Mouse (Mus musculus) macrophage (primary cell): Measurements from ENCODE around the gene Senp8. TPM values are rescaled to one million over a fixed set of nuclear protein-coding genes. Genes with fewer than 3 reads are reported as not detected.

Experiments
- H3K27ac ChIP-seq: fragments of 350-480 bp; formaldehyde crosslinking; 2 replicates; pipeline ENCODE4 v1.9.0; 2021
- H3K36me3 ChIP-seq: fragments of 350-480 bp; formaldehyde crosslinking; 2 replicates; pipeline ENCODE4 v1.9.0; 2021; ENCODE audit errors: inconsistent target
- H3K4me3 ChIP-seq: fragments of 350-480 bp; formaldehyde crosslinking; 2 replicates; pipeline ENCODE4 v1.9.0; 2021; ENCODE audit errors: inconsistent target
- H3K79me2 ChIP-seq: fragments of 350-480 bp; formaldehyde crosslinking; 2 replicates; pipeline ENCODE4 v1.9.0; 2021; ENCODE audit errors: inconsistent target
- WGBS: methylation state at CpG from one replicate; pipeline ENCODE4 v1.1.7; 2026; ENCODE audit warnings: inconsistent platforms; ENCODE audit not compliant: missing documents; 5-methylcytosine and 5-hydroxymethylcytosine counted together
- polyA plus RNA-seq: library from polyadenylated mRNA; stranded (reverse); fragments of 250-400 nt; gene quantifications from 3 replicates; pipeline ENCODE4 v1.2.4, GENCODE M21; 2018; ENCODE audit warnings: inconsistent platforms

Gene Senp8
- polyA plus RNA-seq, 1 experiment from 2014 or later = 9.7 TPM

DNA sequence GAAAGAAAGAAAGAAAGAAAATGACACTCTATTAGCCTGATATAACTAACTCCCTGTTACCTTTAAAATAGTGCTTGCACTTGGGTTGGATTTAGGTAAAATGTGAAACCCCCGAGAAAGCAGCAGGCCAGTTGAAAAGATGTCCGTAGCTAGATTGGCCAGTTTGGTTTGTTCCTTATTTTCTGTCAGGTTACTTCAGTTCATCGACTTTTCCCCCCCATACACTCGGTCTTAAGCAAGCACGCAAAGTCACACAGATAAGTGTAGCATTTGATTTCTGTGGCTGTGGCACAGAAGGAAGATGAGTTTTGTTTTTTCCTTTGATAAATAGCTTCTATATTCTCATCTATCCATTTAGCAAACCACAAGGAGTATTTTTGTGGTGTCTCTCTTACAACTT, 19.4 kb downstream of the Senp8 start:
- Histone ChIP-seq H3K27ac (no peak overlapping the region), H3K36me3 (no peaks in the 10 kb centered on the region), H3K79me2 (no peaks in the 10 kb centered on the region), H3K4me3 (no peak overlapping the region)
- WGBS = 79% methylated on average over 5 of the region's 5 CpGs

DNA sequence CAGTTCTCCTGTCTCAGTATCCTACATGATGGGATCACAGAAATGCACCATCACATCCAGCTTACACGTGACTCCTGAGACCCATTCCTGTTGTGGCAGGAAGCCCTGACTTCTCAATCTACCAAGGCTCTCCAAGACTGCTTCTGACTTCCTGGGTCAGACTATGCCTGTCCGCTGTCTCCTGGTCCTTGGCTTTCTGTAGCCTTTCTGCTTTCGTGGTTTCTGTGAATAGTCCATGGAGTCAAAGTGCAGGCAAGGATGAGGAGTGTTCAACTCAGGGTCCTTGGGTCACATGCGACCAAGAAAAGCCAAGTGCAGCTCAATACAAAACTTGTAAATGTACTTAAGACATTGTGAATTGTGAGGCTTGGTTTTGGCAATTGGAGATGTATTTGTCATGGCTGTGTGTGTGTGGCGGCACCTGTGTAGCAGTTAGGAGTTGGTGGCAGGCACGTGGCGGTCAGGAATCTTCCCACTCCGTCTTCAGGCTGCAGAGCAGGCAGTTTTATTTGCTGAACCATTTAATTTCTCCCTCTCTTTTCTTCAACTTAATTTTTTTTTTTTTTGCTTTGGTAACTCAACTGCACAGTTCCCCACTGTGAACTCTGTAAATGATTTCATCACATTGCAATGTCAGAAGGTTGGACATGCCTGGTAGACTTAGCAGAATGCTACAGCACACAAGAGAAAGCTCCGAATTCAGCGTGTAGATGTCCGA, 22.8 kb downstream of the Senp8 start:
- H3K36me3 ChIP-seq = no peaks in the 10 kb centered on the region
- 91% methylated on average over 10 of the region's 11 CpGs for whole genome bisulfite sequencing
- no peak overlapping the region for H3K4me3 ChIP-seq
- no peaks in the 10 kb centered on the region for H3K79me2 ChIP-seq
- H3K27ac ChIP-seq = no peak overlapping the region

DNA sequence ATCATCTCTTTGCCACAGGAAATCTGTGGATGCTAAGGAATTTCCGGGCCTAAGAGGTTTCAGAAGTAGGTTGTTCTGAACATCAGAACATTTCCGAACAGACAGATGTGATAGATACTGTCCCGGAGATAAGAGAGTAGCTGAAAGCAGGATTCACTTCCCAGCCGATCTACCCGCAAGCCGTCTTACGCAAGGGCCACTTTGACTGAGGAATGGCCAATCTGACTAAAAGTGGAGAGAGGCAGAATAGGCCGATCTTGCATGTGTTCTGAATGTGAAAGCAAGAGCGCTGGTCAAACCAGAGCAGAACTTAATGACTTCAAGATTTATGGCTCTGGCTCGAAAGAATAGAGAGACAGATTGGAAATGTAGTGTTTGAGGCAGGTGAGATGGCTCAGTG, 25.0 kb downstream of the Senp8 start:
- Histone ChIP-seq H3K27ac (no peak overlapping the region), H3K4me3 (no peak overlapping the region), H3K36me3 (no peaks in the 10 kb centered on the region), H3K79me2 (no peaks in the 10 kb centered on the region)
- 69% methylated on average over 10 of the region's 10 CpGs for WGBS

DNA sequence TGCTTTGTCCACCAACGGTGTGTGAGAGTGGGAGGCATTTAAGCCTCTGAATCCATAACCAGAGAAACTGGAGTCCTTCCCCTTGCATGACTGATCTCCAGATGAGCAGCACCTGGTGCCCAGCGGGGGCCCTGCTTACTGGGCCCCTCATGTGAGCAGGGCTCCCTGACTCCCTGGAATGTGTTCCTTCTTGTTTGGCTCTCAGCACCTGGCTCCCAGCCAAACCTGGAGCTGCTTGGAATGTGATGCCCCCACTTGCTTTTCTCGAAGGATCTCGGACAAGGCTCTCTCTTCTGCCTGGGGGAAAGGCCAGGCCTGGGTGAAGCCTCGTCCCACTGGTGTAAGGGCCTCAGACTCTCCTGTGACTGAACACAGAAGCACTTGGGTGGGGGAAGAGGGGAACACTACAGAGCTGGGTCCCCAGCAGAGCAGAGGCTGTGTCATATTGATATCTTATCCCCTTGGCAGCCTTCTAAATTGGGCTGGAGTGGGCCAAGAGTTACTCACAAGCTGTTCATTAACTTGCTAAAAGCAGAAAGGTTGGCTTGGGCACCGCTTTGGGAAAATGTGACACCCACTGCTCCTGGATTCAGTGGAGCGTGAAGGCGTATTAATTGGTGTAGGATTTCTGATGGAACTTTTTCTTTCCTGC, 26.6 kb downstream of the Senp8 start:
- WGBS = 88% methylated on average over 8 of the region's 8 CpGs
- no peaks in the 10 kb centered on the region for H3K36me3 ChIP-seq
- no peak overlapping the region for H3K4me3 ChIP-seq
- H3K79me2 ChIP-seq = no peaks in the 10 kb centered on the region
- H3K27ac ChIP-seq = no peak overlapping the region

DNA sequence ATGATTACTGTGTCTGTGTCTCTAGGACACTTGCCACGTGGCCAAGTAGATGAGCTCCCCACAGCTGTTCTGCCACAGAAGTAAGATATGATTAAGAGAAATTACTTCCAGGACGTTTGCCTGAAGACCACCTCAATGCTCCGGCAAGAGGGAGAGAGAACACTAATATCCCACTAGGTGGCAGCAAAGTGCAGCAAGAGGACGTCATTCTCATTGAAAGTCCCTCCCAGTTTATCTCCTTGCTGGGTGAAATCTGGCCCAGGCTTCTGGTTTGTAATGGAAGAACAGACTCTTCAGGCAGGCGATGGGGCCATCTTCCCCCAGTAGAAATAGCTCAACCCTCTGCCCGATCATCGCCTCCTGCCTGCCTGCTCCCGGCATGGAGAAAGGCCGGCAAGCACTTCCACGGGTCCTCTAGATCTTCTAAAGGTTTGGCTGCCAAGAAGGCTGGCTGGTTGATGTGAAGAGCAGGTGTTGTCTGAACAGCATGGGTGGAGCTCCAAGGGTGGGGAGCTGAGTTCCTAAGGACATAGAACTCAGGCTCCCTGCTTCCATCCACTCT, 27.3 kb downstream of the Senp8 start:
- whole genome bisulfite sequencing = 28% methylated on average over 10 of the region's 10 CpGs
- H3K36me3 ChIP-seq = no peaks in the 10 kb centered on the region
- H3K4me3 ChIP-seq = no peak overlapping the region
- no peaks in the 10 kb centered on the region for H3K79me2 ChIP-seq
- no peak overlapping the region for H3K27ac ChIP-seq

DNA sequence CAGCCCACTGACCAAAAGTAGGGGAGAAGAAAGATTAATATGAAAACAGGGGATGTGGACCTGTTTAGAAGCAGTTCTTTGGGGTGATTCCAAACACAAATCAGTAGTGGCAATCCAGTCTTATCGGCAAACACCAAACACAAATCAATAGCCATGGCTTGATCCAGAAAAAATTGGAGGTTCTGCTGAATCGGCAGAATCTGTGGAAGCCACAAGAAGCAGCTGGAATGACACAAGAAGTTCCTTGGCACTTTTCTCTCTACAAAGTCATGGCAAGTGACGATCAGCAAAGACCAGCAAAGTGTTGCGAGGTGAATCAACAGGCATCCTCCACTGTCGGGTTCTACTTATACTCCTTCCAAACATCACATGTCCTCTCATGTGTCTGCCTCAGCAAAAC, 29.4 kb downstream of the Senp8 start:
- H3K79me2 ChIP-seq = no peaks in the 10 kb centered on the region
- H3K27ac ChIP-seq = no peak overlapping the region
- H3K36me3 ChIP-seq = no peaks in the 10 kb centered on the region
- 91% methylated on average over 5 of the region's 5 CpGs for WGBS
- H3K4me3 ChIP-seq = no peak overlapping the region

DNA sequence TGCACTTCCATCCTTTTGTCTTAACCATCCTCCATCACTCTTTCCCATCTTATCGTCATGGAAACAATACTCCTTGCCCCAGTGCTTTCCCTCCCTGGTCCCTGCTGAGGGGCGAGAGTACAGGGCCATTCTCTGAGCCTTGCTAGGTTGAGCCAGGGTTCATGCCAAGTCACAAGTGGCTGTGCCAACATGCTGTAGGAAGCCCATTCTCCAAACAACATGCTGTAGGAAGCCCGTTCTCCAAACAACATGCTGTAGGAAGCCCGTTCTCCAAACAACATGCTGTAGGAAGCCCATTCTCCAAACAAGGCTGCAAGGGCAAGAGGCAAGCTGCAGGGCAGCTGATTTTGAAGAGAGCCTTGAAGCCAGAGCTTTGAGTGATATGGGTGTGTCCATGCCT, 32.3 kb downstream of the Senp8 start:
- no peak overlapping the region for H3K4me3 ChIP-seq
- 96% methylated on average over 4 of the region's 4 CpGs for WGBS
- H3K36me3 ChIP-seq = no peaks in the 10 kb centered on the region
- no peaks in the 10 kb centered on the region for H3K79me2 ChIP-seq
- H3K27ac ChIP-seq = no peak overlapping the region

DNA sequence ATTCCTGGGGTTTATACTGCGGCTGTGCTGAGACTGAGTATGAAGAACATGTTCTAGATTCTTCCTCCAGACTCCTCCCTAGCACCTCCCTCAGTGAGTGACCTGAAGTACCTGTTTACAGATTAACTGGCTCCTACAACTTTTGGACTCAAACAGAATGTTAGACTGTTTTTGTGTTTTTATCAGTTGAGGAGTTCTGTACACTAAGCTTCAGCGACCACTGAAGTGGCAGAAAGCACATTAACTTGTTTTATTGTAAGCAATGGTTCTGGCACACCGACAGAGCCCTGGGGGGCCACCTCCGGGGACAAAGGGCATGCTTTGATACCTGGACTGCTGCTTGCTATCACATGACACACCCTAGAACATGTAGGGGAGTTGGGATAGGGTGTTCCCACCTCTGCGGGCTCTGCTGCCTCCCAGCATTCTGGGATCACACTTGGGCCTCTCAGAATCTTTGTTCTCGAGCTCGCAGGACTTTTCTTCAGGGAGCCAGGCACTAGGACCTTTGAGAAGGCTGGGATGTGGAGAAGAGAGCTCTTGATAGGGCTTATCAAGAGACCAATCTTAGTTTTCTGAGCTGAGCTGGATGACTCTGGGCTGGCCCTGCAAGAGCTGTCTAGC, 34.1 kb downstream of the Senp8 start:
- Histone ChIP-seq H3K79me2 (no peaks in the 10 kb centered on the region), H3K36me3 (no peaks in the 10 kb centered on the region), H3K4me3 (no peak overlapping the region), H3K27ac (no peak overlapping the region)
- WGBS = 84% methylated on average over 7 of the region's 7 CpGs

DNA sequence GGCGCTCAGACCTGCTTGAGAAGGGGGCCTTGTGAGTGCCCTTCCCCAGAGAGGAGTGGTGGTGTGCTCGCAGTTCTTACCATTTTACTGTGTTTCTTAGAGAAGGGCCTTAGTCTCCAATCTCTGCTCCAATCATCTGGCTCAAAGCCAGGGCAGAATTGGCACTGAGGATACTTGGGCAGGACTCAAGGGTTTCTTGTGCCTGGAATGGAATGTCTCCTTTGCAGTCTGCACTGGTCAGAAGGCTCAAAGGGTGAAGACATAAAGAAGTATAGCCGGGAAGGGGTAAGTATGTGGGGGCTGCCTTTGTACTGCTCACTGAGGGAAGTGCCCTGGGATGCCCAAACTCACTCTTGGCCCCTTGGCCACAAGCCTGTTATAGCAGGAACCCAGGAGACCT, 41.3 kb downstream of the Senp8 start:
- Histone ChIP-seq H3K27ac (no peak overlapping the region), H3K4me3 (no peak overlapping the region), H3K36me3 (no peaks in the 10 kb centered on the region), H3K79me2 (no peaks in the 10 kb centered on the region)
- WGBS = 100% methylated on average over 3 of the region's 3 CpGs

DNA sequence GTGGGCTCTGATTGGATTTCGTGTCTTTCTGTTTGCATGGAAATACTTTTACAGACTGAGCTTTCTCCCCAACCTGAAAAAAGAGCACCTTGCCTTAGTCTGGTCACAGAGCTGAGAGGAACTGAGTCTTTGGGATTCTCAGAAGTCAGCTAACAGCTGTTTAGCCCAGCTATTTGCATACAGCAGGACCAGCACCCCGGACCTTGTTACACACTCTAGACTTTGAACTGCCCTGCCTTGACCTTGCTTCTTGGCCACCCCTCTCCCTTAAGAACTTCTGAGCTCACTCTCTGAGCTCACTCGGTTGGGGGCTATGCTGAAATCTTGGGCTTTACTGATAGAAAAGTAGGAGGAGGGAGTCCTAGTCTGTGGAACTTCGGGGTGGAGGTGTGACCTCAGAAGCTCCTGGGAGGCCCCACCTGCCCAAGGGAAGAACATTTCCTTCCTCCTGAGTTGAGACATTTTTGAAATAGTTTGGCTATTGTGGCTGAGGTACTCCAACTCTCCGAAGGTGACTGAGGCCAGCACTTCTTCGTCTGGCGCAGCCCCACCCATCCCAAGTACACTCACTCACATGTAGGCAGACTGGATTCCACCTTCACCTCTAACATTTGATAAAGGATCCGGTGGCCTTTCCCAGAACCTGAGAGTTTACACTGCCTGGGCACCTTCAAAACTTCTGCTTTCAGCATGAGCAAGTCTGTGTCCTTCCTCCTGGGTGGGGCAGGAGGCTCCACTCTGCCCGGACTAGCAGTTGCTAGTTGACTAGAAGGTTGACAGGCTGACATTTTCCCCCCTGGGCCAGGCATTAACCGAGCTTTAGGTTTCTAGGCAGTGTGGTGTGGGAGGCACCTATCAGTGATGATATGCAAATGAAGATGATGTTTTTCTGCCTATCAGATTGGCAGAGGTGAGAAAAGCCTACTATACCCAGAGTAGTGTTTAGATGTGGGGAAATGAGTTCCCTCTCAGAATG, 43.4 kb downstream of the Senp8 start:
- Histone ChIP-seq H3K4me3 (no peak overlapping the region), H3K79me2 (no peaks in the 10 kb centered on the region), H3K27ac (no peak overlapping the region), H3K36me3 (no peaks in the 10 kb centered on the region)
- WGBS = 60% methylated on average over 10 of the region's 10 CpGs

DNA sequence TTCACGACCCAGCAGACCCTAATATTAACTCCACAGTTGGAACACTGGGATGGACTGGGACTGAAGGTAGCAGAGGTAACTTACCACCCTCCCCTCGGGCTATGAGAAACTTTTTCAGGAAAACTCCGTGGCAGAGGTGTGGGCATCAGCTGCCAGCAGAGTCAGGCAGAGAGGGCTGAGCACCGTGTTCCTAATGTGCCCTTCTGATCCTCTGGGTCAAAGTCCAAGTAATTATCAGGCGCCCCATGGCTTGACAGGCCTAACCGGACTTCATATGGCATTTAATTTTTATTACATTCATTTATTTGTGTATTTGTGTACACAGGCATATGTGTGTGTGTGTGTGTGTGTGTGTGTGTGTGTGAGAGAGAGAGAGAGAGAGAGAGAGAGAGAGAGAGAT, 47.4 kb downstream of the Senp8 start:
- Histone ChIP-seq H3K79me2 (no peaks in the 10 kb centered on the region), H3K36me3 (no peaks in the 10 kb centered on the region), H3K4me3 (no peak overlapping the region), H3K27ac (no peak overlapping the region)
- 93% methylated on average over 6 of the region's 6 CpGs for WGBS

DNA sequence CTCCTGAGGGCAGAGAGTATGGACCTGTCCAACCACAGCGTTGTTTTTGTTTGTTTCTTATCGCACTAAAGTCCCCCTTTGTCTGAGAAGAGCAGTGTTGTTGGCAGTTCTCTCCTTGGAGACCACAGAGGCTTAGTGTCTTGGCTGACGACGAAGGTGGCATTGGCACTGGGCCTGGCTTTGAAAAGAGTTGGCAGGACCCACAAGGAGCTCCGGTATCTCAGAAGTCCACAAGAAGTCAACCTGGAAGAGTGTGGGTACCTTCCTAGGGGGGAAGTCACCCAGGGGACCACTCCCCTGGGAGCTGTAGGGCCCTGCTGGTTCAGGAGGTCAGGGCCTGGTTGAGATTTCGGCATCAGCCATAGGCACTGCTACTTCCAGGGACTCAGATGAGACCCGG, 49.4 kb downstream of the Senp8 start:
- Histone ChIP-seq H3K27ac (no peak overlapping the region), H3K4me3 (no peak overlapping the region), H3K79me2 (no peaks in the 10 kb centered on the region), H3K36me3 (no peaks in the 10 kb centered on the region)
- WGBS = 86% methylated on average over 7 of the region's 7 CpGs

DNA sequence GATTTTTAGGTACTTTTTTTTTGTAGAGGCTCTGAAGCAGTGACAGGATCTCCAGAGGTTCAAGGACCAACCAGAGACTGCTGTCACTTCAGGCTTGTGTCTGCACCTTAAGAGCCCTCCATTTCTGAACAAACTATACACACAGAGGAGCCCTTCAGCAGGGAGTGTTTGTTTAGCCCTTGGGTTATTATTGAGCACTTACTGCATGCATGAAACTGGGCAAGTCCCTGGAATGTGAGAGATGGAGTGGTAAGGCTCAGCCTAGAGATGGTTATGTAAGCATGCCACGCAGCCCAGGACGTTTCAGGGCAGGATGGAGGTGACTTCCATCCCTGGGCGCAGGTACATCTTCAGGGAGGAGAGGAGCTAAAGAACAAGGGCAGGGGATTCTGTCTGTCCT, 54.1 kb downstream of the Senp8 start:
- Histone ChIP-seq H3K4me3 (no peak overlapping the region), H3K79me2 (no peaks in the 10 kb centered on the region), H3K27ac (no peak overlapping the region), H3K36me3 (no peaks in the 10 kb centered on the region)
- 86% methylated on average over 3 of the region's 3 CpGs for WGBS

DNA sequence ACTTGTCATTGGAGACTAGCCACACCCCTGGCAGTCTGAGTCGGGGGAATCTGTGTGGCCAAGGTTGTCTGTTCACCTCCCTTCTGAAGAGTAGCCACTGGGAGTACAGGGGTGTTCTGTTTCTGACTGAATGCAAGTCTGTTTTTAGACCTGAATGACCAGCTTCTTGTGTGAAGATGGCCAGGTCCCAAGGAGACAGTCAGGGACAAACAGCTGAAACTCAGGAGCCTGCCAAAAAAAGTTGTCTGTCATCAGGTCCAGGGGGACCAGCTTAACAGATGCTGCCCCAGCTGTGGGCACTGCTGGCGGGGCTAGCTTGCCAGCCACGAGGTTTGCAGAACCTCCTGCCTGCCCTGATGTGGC, 55.1 kb downstream of the Senp8 start:
- H3K36me3 ChIP-seq = no peaks in the 10 kb centered on the region
- H3K79me2 ChIP-seq = no peaks in the 10 kb centered on the region
- H3K27ac ChIP-seq = no peak overlapping the region
- WGBS = 49% methylated on average over 3 of the region's 3 CpGs
- no peak overlapping the region for H3K4me3 ChIP-seq
